Mouse (Mus musculus) hindbrain, embryonic 10.5 days (tissue): ENCODE measurements at regions not wholly inside any gene's neighbourhood (a gene's known extent, or its start where the extent isn't known, plus 50 kb on each side); places are given as distances from the start of the nearest gene placed in this dataset.

ENCODE experiments used
- DNase-seq: peaks from one replicate; pipeline ENCODE4 v3.0.0-alpha.2; 2017; ENCODE audit warnings: low spot score
- H3K27ac ChIP-seq: fragments of 300-500 bp; sonication (generic); 2 replicates; pipeline ENCODE4 v1.5.1; 2016; ENCODE audit warnings: mild to moderate bottlenecking, moderate library complexity
- H3K27me3 ChIP-seq: fragments of 300-500 bp; sonication (generic); 2 replicates; pipeline ENCODE4 v1.6.1; 2016; ENCODE audit warnings: mild to moderate bottlenecking; ENCODE audit not compliant: poor library complexity, insufficient read depth, severe bottlenecking
- H3K36me3 ChIP-seq: fragments of 300-500 bp; sonication (generic); 2 replicates; pipeline ENCODE4 v1.6.1; 2016; ENCODE audit warnings: mild to moderate bottlenecking, moderate library complexity
- H3K4me1 ChIP-seq: fragments of 300-500 bp; sonication (generic); replicated peaks from 2 replicates; pipeline ENCODE4 v1.6.1; 2016; ENCODE audit warnings: mild to moderate bottlenecking
- H3K4me3 ChIP-seq: fragments of 300-500 bp; sonication (generic); 2 replicates; pipeline ENCODE4 v1.5.1; 2016; ENCODE audit warnings: mild to moderate bottlenecking, moderate library complexity
- H3K9me3 ChIP-seq: fragments of 300-500 bp; sonication (generic); 2 replicates; pipeline ENCODE4 v1.6.1; 2016; ENCODE audit warnings: mild to moderate bottlenecking, moderate library complexity
- WGBS: fragments of 180-500 bp; shearing (Covaris S2); methylation state at CpG from one replicate; pipeline ENCODE4 v1.1.7; 2016; 5-methylcytosine and 5-hydroxymethylcytosine counted together

DNA sequence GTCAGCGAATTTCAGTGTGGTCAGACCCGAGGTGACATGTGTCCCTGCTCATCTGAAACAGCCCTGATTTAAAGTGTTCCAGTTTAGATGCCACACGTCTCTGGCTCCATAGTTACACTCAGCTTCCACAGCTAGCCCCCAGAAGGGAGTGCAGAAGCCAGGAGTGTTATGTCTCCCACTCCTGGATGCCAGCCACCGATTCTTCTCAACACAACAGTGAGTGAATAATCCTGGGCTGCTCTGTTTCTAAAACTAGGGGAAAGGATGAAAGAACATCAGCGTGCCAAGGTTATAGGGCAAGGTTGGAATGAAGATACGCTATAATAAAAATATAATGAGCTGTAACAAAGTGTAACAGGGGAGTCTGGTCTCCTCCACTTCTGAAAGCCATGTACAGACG, 51.5 kb upstream of the Stmnd1 start:
- no peak for DNase-seq
- Histone ChIP-seq H3K4me3 (no peak overlapping the region), H3K4me1 (peaks cover 15% of the 10 kb centered on the region), H3K36me3 (no peaks in the 10 kb centered on the region), H3K27ac (no peak overlapping the region), H3K27me3 (no peaks in the 10 kb centered on the region), H3K9me3 (no peaks in the 10 kb centered on the region)
- 84% methylated on average over 7 of the region's 7 CpGs for WGBS

DNA sequence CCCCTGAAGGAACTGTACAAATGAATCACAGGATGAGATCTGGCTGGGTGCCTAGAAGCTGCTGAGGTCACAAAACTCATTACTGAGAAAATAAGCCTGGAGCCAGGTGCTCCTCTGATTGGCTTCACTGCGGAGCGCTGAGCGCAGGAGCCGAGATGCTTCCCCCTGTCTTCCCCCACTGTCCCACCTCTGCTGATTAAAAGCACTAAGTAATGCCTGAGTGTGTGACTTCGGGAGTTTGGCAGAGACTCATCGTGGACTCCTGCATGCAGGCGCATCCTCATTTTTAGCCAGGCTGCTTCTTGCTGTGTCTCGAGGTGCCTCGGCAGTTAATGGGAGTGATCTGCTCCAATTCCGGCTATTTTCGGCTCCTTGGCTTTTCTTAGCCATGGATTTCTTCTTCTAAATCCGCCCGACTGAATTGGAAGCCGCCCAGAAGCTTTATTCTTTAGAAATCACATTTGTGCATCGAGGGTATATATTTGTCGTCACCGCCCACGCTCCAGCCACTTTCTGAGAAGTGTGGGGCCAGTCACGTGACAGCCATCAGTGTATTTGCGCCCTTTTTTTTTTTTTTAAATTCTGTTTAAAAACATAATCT, 55.3 kb upstream of the Stmnd1 start:
- no peaks in the 10 kb centered on the region for H3K27me3 ChIP-seq
- 83% methylated on average over 20 of the region's 20 CpGs for WGBS
- no peak overlapping the region for H3K27ac ChIP-seq
- H3K36me3 ChIP-seq, result no peaks in the 10 kb centered on the region
- H3K4me3 ChIP-seq, result no peak overlapping the region
- peaks cover 20% of the 10 kb centered on the region for H3K4me1 ChIP-seq
- no peaks in the 10 kb centered on the region for H3K9me3 ChIP-seq
- no peak for DNase-seq

DNA sequence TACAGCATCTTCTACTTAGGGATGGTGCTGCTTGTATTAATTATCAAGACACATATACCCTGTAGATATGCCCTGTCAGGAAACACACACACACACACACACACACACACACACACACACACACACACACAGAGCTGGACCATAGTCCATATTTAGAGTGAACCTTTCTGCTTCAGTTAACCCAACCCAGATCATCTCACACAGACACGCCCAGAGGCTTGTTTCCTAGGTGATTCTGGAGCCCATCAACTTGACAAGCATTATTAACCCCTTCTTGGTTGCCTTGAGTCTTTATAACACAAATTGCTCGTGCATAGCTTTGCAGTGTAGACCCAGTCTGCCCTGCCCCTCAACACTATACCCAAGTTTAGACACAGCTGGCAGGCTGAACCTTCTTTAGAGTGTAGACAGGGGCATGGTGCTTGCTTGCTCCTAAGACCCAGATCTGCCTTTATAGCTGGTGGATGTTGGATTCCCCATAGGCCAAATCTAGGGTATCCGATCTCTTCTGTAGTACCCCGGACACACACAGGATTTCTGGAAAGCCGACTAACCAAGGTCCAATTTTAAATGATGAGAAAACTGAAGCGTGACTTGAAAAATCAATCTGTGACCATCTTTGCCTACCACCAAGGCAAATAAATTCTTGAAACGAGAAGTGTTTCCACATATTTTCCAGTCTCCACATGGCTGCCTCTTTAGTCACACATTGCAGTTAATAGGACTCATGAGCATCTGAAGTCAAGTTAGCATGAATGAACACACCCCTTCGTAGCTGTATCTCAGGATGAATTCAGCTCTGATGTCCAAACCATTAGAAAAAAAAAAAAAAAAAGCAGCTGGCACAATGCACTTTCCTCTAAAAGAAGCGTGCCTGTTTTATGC, 56.3 kb upstream of the Stmnd1 start:
- no peak overlapping the region for H3K4me3 ChIP-seq
- H3K36me3 ChIP-seq, result no peaks in the 10 kb centered on the region
- H3K27me3 ChIP-seq, result no peaks in the 10 kb centered on the region
- DNase-seq, result no peak
- no peaks in the 10 kb centered on the region for H3K9me3 ChIP-seq
- WGBS, result 76% methylated on average over 9 of the region's 9 CpGs
- no peak overlapping the region for H3K27ac ChIP-seq
- H3K4me1 ChIP-seq, result peaks cover 20% of the 10 kb centered on the region

DNA sequence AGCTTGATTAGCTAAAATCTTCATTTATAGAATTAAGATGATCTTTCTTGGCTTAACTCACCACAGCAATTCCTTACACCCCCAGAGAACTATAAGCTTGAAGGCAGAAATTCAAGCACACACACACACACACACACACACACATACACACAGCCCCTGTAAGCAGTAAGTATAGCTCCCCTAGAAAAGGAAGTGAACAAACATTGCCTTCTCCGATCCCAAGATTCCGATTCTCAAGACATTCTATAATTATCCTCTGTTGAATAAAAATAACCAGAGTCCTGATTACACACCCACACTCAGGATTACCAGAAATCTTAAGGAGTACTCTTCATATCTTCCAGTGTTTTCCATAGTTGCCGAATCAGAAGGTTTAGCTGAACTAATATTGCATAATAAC, 70.0 kb upstream of the Stmnd1 start:
- WGBS, result 91% methylated on average over 3 of the region's 3 CpGs
- Histone ChIP-seq H3K9me3 (no peaks in the 10 kb centered on the region), H3K27ac (no peak overlapping the region)

DNA sequence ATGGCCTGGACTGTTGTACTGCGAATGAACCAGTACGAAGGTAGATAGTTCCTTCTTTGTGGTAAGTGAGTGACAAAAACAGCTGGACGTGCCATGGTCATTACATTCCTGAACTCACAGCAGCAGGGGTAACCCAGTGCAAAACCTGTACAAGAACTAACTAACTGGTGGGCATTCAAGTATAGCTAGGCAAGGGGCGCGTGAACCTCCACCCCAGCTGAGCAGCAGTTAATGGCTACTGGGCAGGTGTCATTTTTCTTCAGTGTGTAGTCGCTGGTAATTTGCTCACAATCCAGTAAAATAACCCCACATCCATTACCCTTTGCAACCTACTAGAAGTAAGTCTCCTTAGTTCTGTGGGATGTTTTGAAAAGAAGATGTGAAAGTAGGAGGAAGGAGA, 70.9 kb upstream of the Stmnd1 start:
- Histone ChIP-seq H3K4me1 (peaks cover 8% of the 10 kb centered on the region), H3K27me3 (no peaks in the 10 kb centered on the region), H3K4me3 (no peak overlapping the region), H3K36me3 (no peaks in the 10 kb centered on the region), H3K9me3 (no peaks in the 10 kb centered on the region), H3K27ac (no peak overlapping the region)
- WGBS, result 88% methylated on average over 6 of the region's 6 CpGs
- no peak for DNase-seq

More for the DNA sequence above, 70.0 kb upstream of the Stmnd1 start:
- no peak for DNase-seq
- Histone ChIP-seq H3K4me3 (no peak overlapping the region), H3K27me3 (no peaks in the 10 kb centered on the region), H3K36me3 (no peaks in the 10 kb centered on the region), H3K4me1 (peaks cover 8% of the 10 kb centered on the region)

DNA sequence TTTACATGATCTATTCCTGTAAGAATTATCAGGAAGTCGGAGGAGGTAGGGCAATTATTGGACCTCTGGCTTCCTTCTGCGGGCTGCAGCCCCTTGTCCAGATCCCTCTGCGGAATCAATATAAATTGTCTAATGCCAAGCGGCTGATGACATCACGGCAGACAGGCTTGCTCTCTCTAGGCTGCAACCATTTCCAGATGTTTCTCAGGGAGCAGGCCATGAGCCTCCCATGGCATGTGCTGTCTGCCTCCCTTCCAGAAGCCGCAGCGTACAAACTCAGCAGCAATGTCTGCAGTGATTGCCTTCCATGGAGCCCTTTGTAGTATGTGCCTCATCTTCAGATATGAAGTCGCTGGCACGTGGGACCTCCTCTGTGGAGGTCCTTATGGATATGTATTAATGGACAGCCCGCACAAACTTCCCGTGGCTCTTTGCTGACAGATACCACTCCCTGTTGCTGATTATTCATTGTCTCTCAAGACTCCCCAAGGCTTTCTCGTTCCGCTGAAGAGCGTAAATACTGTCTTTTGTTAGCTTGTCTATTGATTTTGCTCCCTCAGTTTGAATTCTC, 72.4 kb upstream of the Stmnd1 start:
- Histone ChIP-seq H3K36me3 (no peaks in the 10 kb centered on the region), H3K4me3 (no peak overlapping the region), H3K27ac (0 out of 2 replicates have a peak overlapping the region, but pooled peaks have one; percentile 40), H3K4me1 (peaks cover 8% of the 10 kb centered on the region), H3K9me3 (no peaks in the 10 kb centered on the region), H3K27me3 (no peaks in the 10 kb centered on the region)
- WGBS, result 69% methylated on average over 14 of the region's 14 CpGs
- DNase-seq, result no peak

DNA sequence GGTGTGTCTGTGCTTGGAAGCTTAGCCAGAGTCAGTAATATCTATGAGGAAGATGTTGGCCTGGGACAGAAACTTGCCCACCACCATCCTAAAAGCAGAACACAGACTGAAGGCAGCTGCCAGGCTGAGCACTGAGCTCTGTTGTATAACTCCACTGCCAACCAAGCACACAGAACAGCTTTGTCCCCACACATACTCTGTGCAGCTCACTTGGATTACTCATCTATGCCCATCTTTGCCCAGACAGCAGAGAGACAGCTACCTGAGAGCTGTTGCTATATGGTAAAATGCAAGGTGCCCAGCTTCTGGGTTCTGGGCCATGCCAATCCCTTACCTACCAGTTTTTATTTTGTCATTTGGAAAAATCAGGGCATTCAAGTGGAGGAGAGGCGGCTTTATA, 80.4 kb upstream of the Stmnd1 start:
- no peak for DNase-seq
- WGBS, result 84% methylated on average over 1 of the region's 1 CpGs
- H3K27ac ChIP-seq, result no peak overlapping the region

DNA sequence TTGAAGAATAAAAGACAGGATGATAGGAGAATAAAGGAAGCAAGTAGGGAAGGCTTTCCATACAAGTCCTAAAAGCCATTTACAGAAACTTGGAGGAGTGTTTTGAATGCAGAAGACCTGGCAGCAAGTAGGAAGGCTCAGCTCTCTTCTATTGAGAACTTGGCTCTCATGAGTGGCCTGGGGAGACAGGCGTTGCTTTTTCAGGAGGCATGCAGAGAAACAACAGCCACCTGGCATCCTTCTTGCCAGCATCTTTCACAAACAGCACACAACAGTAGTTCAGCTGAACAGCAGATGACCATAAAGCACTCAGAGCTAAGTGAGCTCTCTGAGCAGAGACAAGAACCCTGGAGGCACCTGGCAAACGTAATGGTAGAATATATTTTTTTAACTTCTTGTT, 83.8 kb upstream of the Stmnd1 start:
- no peaks in the 10 kb centered on the region for H3K9me3 ChIP-seq
- H3K27me3 ChIP-seq, result no peaks in the 10 kb centered on the region
- peaks cover 7% of the 10 kb centered on the region; the same call in 1 of the 2 replicates for H3K4me1 ChIP-seq
- 79% methylated on average over 2 of the region's 2 CpGs for WGBS
- no peak for DNase-seq
- H3K36me3 ChIP-seq, result no peaks in the 10 kb centered on the region
- no peak overlapping the region for H3K4me3 ChIP-seq
- no peak overlapping the region for H3K27ac ChIP-seq

More for the DNA sequence above, 80.4 kb upstream of the Stmnd1 start:
- Histone ChIP-seq H3K36me3 (no peaks in the 10 kb centered on the region), H3K9me3 (no peaks in the 10 kb centered on the region), H3K27me3 (no peaks in the 10 kb centered on the region), H3K4me3 (no peak overlapping the region), H3K4me1 (peaks cover 3% of the 10 kb centered on the region; the same call in 1 of the 2 replicates)

DNA sequence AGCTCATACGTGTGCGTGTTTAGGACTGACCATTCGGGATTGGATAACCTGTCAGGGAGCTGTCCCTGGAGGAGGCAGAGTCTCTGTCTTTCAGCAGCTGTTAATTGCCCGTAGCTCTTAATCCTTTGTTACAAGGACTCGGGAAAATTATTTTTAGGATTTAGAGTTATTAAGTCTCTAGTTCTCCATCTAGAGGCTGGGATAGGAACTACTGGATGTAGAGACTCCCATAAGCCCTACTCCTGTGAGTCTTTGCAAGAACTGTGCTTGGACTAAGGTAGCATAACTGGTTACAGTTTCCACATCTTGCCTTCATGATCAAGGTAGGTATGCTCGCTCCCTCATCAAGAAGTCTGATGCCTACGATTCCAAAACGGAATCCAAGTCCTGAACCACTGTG, 90.7 kb upstream of the Stmnd1 start:
- H3K4me3 ChIP-seq, result no peak overlapping the region
- H3K4me1 ChIP-seq, result peaks cover 27% of the 10 kb centered on the region
- 88% methylated on average over 8 of the region's 8 CpGs for WGBS
- H3K9me3 ChIP-seq, result no peaks in the 10 kb centered on the region
- no peak for DNase-seq
- H3K36me3 ChIP-seq, result no peaks in the 10 kb centered on the region
- H3K27ac ChIP-seq, result no peak overlapping the region
- H3K27me3 ChIP-seq, result no peaks in the 10 kb centered on the region

DNA sequence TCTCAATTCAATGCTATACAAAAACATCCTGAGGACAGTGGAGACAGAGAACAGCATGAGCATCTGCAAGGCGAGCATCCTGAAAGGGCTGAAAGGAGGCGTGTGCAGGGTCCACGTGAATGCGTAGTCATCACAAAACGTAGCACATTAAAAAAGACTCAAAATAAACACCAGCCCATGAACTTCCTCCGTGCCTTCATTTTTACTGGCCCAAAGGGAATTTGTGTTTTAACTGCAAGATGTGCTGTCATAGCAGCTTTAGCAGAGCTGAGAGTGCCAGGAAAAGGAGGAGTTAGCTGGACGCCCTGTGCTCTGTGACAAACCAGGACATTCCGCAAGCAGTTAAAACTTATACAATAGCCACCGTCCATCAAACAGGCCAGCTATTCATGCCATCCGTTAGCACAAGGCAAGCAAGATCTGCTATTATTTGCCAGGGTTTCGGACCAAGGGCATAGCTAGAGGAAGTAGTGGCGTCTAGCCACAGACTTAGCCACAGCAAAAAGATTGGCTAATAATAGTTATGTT, 92.9 kb upstream of the Stmnd1 start:
- no peaks in the 10 kb centered on the region for H3K36me3 ChIP-seq
- peak; percentile 48 for DNase-seq
- H3K27ac ChIP-seq, result peak overlapping the region; percentile 73
- H3K27me3 ChIP-seq, result no peaks in the 10 kb centered on the region
- H3K4me3 ChIP-seq, result peak overlapping the region; percentile 32
- 24% methylated on average over 12 of the region's 12 CpGs for WGBS
- no peaks in the 10 kb centered on the region for H3K9me3 ChIP-seq
- H3K4me1 ChIP-seq, result peaks cover 25% of the 10 kb centered on the region

DNA sequence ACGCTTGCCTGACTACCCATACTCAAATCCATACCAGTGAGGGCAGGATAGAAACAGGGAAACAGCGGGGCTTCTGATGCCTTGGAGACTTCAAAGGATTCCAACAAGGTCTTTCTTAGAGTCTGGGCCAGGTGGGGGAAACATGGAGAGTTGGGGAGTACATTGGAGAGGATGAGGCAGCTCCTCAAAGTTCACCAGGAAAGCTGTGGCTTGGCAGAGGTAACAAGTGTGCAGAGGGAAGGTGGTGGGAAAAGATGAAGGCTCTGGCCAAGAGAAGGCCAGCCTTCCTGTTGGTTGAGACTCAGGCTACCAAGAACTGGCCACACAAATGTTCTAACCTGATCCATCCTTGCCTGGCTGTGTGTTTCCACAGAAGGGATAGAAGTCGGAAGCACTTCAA, 93.6 kb upstream of the Stmnd1 start:
- no peaks in the 10 kb centered on the region for H3K9me3 ChIP-seq
- peaks cover 25% of the 10 kb centered on the region for H3K4me1 ChIP-seq
- H3K27ac ChIP-seq, result peak overlapping the region; percentile 68
- H3K4me3 ChIP-seq, result no peak overlapping the region
- no peaks in the 10 kb centered on the region for H3K36me3 ChIP-seq
- 80% methylated on average over 3 of the region's 3 CpGs for WGBS
- no peaks in the 10 kb centered on the region for H3K27me3 ChIP-seq
- DNase-seq, result no peak

DNA sequence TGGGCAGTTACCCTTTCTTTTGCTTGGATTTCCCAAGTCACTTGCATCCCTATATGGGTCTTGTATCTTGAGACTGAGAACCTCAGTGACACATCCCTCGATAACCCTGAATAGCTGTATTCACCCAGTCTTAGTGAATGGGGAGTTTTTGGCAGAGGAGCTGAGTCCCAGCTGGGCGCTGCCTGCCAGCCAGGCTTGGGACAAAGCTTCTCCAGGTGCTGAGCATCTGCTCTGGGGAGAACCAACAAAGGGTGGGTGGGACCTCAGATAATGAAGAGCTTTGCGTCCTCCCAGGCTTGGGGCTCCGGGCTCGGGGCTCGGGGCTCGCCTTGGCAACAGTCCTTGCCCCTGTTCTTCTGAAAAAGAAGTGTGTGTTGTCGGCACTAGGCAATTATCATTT, 100.4 kb upstream of the Stmnd1 start:
- peak overlapping the region; percentile 59; the same call in 1 of the 2 replicates for H3K27ac ChIP-seq
- DNase-seq, result peak; percentile 8
- no peaks in the 10 kb centered on the region for H3K9me3 ChIP-seq
- WGBS, result 27% methylated on average over 8 of the region's 8 CpGs
- no peak overlapping the region for H3K4me3 ChIP-seq
- peaks cover 19% of the 10 kb centered on the region for H3K4me1 ChIP-seq
- H3K36me3 ChIP-seq, result no peaks in the 10 kb centered on the region
- H3K27me3 ChIP-seq, result no peaks in the 10 kb centered on the region

DNA sequence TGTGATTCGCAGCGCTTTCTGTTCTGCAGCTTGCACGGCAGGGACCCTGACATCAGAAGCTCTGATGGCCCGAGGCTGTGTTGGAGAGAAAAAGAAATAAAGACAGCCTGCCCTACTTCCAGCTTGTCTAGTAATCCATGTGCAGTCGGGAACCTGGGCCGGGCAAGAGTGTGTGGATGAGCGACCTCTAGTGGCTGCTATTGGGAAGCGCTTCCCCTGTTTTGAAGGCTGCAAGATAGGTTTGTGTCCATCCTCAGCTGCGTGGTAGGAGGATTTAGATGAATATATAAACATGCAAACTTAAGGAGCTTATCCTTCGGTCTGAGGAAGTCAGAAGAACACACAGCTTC, 111.5 kb upstream of the Stmnd1 start:
- peak; percentile 81 for DNase-seq
- H3K4me1 ChIP-seq, result peaks cover 12% of the 10 kb centered on the region
- H3K36me3 ChIP-seq, result no peaks in the 10 kb centered on the region
- H3K27ac ChIP-seq, result peak overlapping the region; percentile 50; the same call in 1 of the 2 replicates
- peak overlapping the region; percentile 30 for H3K4me3 ChIP-seq
- H3K9me3 ChIP-seq, result peaks cover 6% of the 10 kb centered on the region; the same call in 1 of the 2 replicates
- WGBS, result 1% methylated on average over 10 of the region's 10 CpGs
- H3K27me3 ChIP-seq, result no peaks in the 10 kb centered on the region
